Mouse (Mus musculus) embryonic fibroblast, embryonic 13.5 days (primary cell): Measurements from ENCODE around the gene Ugt1a5. TPM values are rescaled to one million over a fixed set of nuclear protein-coding genes. Genes with fewer than 3 reads are reported as not detected.
"Not testable (repeated sequence)": the region's sequence is repeated elsewhere in the genome, so short reads cannot be mapped to it uniquely, and the experiment has no call there.

Experiments used
- H3K27ac ChIP-seq: 2 replicates; pipeline ENCODE4 v1.5.1; 2012; ENCODE audit warnings: low read length, control low read depth, inconsistent platforms; ENCODE audit not compliant: insufficient read depth
- H3K4me1 ChIP-seq: 2 replicates; pipeline ENCODE4 v1.6.1; 2011; ENCODE audit warnings: low read length; ENCODE audit not compliant: control insufficient read depth, insufficient read depth
- H3K4me3 ChIP-seq: 2 replicates; pipeline ENCODE4 v1.5.1; 2011; ENCODE audit warnings: mild to moderate bottlenecking, control low read depth, low read length; ENCODE audit not compliant: insufficient read depth
- CTCF ChIP-seq: IDR thresholded peaks from 2 replicates; pipeline ENCODE4 v1.5.1; 2011; ENCODE audit warnings: mild to moderate bottlenecking, control low read depth, low read length, moderate library complexity, borderline replicate concordance; ENCODE audit not compliant: insufficient read depth
- POLR2A ChIP-seq: IDR thresholded peaks from 2 replicates; pipeline ENCODE4 v1.6.1; 2011; ENCODE audit warnings: low read depth, mild to moderate bottlenecking, control low read depth, low read length, moderate library complexity
- polyA plus RNA-seq: library from polyadenylated mRNA; stranded (reverse); fragments of >200 nt; gene quantifications from 2 replicates; pipeline ENCODE4 v1.2.4, GENCODE M21; 2011; ENCODE audit warnings: low read depth; ENCODE audit not compliant: missing spikeins, insufficient read length

The Ugt1a5 gene
- polyA plus RNA-seq, 1 experiment: 0.39 TPM

DNA sequence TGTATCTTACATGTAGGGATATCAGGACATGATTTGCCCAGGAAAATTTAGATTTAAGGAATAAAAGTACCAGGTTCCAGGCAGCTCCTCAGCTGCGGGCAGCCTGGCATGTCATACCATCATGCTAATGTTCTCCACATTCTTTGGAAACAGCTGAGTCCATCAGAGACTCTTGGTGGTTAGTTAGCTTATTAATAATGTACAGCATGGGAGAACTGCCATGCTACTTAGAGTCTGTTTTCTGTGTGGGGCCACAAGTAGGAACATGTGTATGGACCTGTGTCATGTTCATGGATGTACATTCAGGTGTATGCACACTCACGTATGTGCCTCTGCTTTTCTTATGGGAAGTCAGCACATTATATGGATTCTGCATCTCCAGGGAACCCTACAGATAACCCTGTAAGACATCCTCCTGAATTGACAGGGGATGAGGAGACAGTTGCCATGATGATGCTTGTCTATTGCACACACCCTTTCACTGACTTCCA lies 48.7 kb downstream of the Ugt1a5 start:
- Histone ChIP-seq H3K4me1 (no peaks in the 10 kb centered on the region), H3K27ac (no peak overlapping the region), H3K4me3 (no peak overlapping the region)
- TF ChIP-seq POLR2A (no peak), CTCF (no peak)

GRCm38 (mm10) chr1:88215466-88216380 lies 49.9 kb downstream of the Ugt1a5 start:
- Histone ChIP-seq H3K27ac (no peak overlapping the region), H3K4me3 (no peak overlapping the region), H3K4me1 (no peaks in the 10 kb centered on the region)
- TF ChIP-seq POLR2A (no peak), CTCF (no peak)

GRCm38 (mm10) chr1:88216551-88216950 lies 50.7 kb downstream of the Ugt1a5 start:
- TF ChIP-seq CTCF: no peak
- TF ChIP-seq POLR2A: no peak
- no peak overlapping the region for H3K4me3 ChIP-seq
- no peak overlapping the region for H3K27ac ChIP-seq
- no peaks in the 10 kb centered on the region for H3K4me1 ChIP-seq

DNA sequence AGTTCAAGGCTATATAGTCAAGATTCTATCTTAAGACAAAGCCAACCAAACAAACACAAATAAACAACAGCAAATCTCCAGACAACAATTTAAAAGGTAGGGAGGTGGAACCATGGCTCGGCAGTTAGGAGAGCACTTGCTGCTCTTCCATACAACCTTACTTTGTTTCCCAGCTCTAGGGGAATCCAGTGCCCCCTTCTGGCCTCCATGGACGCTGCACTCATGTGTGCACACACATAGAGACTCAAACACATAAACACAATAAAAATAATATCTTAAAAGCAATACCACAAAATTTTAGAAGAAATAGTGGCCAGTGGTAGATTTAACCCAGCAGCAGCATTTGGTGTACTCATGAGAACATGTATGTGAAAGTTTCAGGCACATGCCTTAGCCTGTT lies 51.3 kb downstream of the Ugt1a5 start:
- H3K4me3 ChIP-seq: no peak overlapping the region
- H3K27ac ChIP-seq: no peak overlapping the region

DNA sequence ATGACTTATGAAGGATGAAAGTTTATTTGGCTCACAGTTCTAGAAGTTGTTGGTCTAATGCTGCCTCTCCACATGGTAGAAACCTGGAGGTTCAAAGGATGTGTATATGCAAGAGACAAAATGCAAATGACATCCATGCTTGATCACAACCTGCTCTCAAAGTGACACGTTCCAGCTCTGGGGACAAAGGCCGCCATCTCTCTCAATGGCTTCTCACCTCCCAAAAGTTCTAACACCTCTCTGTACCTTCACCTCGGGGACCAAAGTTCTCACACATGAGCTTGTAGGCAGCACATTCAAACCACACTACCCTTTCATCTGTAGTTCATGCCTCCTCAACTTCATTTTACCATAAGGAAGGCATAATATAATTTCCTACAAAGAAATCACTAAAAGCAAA lies 51.8 kb downstream of the Ugt1a5 start:
- Histone ChIP-seq H3K27ac (no peak overlapping the region), H3K4me3 (no peak overlapping the region), H3K4me1 (no peaks in the 10 kb centered on the region)
- TF ChIP-seq CTCF (no peak), POLR2A (no peak)

More for the DNA sequence above, 51.3 kb downstream of the Ugt1a5 start:
- H3K4me1 ChIP-seq: no peaks in the 10 kb centered on the region
- TF ChIP-seq POLR2A: no peak
- TF ChIP-seq CTCF: no peak

DNA sequence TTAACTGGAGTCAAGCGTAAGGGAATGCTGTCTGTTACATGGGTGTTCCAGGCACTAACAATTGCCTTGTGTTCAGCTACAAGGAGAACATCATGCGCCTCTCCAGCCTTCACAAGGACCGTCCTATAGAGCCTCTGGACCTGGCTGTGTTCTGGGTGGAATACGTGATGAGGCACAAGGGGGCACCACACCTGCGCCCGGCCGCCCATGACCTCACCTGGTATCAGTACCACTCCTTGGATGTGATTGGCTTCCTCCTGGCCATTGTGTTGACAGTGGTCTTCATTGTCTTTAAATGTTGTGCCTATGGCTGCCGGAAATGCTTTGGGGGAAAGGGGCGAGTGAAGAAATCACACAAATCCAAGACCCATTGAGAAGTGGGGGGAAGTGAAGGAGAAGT lies 52.2 kb downstream of the Ugt1a5 start:
- TF ChIP-seq CTCF: no peak
- no peak for TF ChIP-seq POLR2A
- Histone ChIP-seq H3K4me3 (no peak overlapping the region), H3K4me1 (no peaks in the 10 kb centered on the region), H3K27ac (no peak overlapping the region)

- H3K4me1 ChIP-seq: no peaks in the 10 kb centered on the region
- no peak overlapping the region for H3K4me3 ChIP-seq
- TF ChIP-seq CTCF: no peak
- TF ChIP-seq POLR2A: no peak
- no peak overlapping the region for H3K27ac ChIP-seq
Measured at GRCm38 (mm10) chr1:88218591-88218990, 52.8 kb downstream of the Ugt1a5 start.

- H3K4me1 ChIP-seq: no peaks in the 10 kb centered on the region
- TF ChIP-seq CTCF: no peak
- no peak for TF ChIP-seq POLR2A
- no peak overlapping the region for H3K4me3 ChIP-seq
- no peak overlapping the region for H3K27ac ChIP-seq
Measured at GRCm38 (mm10) chr1:88219054-88219453, 53.2 kb downstream of the Ugt1a5 start.

DNA sequence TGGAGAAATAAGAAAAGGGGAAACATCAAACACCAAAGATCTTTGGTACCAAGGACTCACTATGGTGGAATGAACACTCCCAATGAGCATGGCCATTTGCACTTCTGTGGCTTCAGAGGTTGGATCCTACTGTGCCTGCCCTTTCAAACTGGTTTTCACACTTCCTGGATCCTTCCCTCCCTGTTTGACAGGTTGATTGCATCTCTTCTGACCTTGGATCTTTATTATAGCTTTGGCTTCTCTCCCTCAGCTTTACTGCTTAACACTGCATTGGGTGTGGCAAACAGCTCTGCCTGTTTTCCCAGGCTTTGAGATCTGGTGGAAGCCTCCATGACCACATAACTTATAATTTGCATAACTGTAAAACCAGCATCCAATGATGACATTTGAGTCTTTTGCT lies 54.5 kb downstream of the Ugt1a5 start:
- no peak overlapping the region for H3K27ac ChIP-seq
- no peaks in the 10 kb centered on the region for H3K4me1 ChIP-seq
- TF ChIP-seq POLR2A (no peak), CTCF (no peak)
- H3K4me3 ChIP-seq: no peak overlapping the region

GRCm38 (mm10) chr1:88222216-88222615 lies 56.4 kb downstream of the Ugt1a5 start:
- Histone ChIP-seq H3K27ac (no peak overlapping the region), H3K4me1 (no peaks in the 10 kb centered on the region), H3K4me3 (no peak overlapping the region)
- no peak for TF ChIP-seq POLR2A
- TF ChIP-seq CTCF: no peak

- H3K27ac ChIP-seq, H3K4me3 ChIP-seq, H3K4me1 ChIP-seq: not testable (repeated sequence)
Measured at GRCm38 (mm10) chr1:88223011-88223515, 57.3 kb downstream of the Ugt1a5 start.
